Mouse (Mus musculus) megakaryocyte, embryonic 14.5 days (primary cell): ENCODE results near the gene Paqr5. TPM values are rescaled to one million over a fixed set of nuclear protein-coding genes. Genes with fewer than 3 reads are reported as not detected.

Source experiments
- H3K27me3 ChIP-seq: replicated peaks from 2 replicates; pipeline ENCODE3; 2012; ENCODE audit warnings: inconsistent platforms
- H3K36me3 ChIP-seq: replicated peaks from 2 replicates; pipeline ENCODE3; 2012; ENCODE audit warnings: low read length, inconsistent platforms, mixed read lengths
- H3K4me1 ChIP-seq: 2 replicates; pipeline ENCODE4 v1.6.1; 2012; ENCODE audit warnings: inconsistent platforms
- H3K4me3 ChIP-seq: replicated peaks from 2 replicates; pipeline ENCODE3; 2012; ENCODE audit warnings: moderate library complexity, mild to moderate bottlenecking, inconsistent platforms
- H3K9me3 ChIP-seq: 2 replicates; pipeline ENCODE4 v1.6.1; 2012; ENCODE audit warnings: inconsistent platforms
- FLI1 ChIP-seq: IDR thresholded peaks from 2 replicates; pipeline ENCODE4 v1.6.1; 2012; ENCODE audit warnings: low read length, inconsistent platforms, mixed read lengths
- GATA1 ChIP-seq: IDR thresholded peaks from 3 replicates; pipeline ENCODE4 v1.6.1; 2012; ENCODE audit warnings: mixed read lengths, low read length, inconsistent platforms, borderline replicate concordance
- polyA plus RNA-seq: library from polyadenylated mRNA; stranded (reverse); fragments of >175 nt; gene quantifications from 2 replicates; pipeline ENCODE4 v1.2.3, GENCODE M21; 2012; ENCODE audit warnings: low replicate concordance; ENCODE audit not compliant: insufficient read depth

Paqr5 gene
- polyA plus RNA-seq, 1 experiment, result 0.06 TPM

GRCm38 (mm10) chr9:61985183-61985863 is 41.3 kb downstream of the Paqr5 start:
- Histone ChIP-seq H3K36me3 (no peaks in the 10 kb centered on the region), H3K4me1 (no peaks in the 10 kb centered on the region; the same call in 1 of the 2 replicates), H3K9me3 (no peaks in the 10 kb centered on the region), H3K27me3 (peaks cover 73% of the 10 kb centered on the region), H3K4me3 (no peak overlapping the region)
- TF ChIP-seq GATA1, result no peak
- no peak for TF ChIP-seq FLI1

GRCm38 (mm10) chr9:61982940-61983620 is 43.6 kb downstream of the Paqr5 start:
- Histone ChIP-seq H3K9me3 (peaks cover 6% of the 10 kb centered on the region; the same call in 1 of the 2 replicates), H3K4me1 (no peaks in the 10 kb centered on the region; the same call in 1 of the 2 replicates), H3K27me3 (peaks cover 66% of the 10 kb centered on the region), H3K36me3 (no peaks in the 10 kb centered on the region), H3K4me3 (no peak overlapping the region)
- no peak for TF ChIP-seq FLI1
- TF ChIP-seq GATA1, result no peak

GRCm38 (mm10) chr9:61981876-61982275 is 44.8 kb downstream of the Paqr5 start:
- no peaks in the 10 kb centered on the region for H3K36me3 ChIP-seq
- TF ChIP-seq FLI1 (no peak), GATA1 (no peak)
- no peaks in the 10 kb centered on the region; the same call in 1 of the 2 replicates for H3K4me1 ChIP-seq
- no peak overlapping the region for H3K4me3 ChIP-seq
- H3K27me3 ChIP-seq, result peaks cover 65% of the 10 kb centered on the region
- peaks cover 6% of the 10 kb centered on the region; the same call in 1 of the 2 replicates for H3K9me3 ChIP-seq

DNA sequence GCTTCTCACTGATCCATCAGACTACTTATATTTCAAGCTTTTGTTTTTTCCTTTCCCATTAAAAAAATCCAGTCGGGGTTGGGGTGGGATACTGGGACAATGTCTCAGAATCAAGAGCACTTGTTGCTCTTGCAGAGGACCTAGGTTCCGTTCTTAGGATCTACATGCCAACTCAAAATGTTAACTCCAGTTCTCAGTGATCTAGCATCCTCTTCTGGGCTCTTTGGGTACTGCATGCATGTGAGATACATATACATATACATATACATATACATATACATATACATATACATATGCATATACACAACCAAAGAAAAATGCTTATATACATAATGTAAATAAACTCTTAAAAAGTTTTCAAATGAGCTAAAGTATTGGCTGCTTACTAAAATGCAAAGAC is 46.7 kb downstream of the Paqr5 start:
- TF ChIP-seq FLI1 (no peak), GATA1 (no peak)
- peaks cover 6% of the 10 kb centered on the region; the same call in 1 of the 2 replicates for H3K9me3 ChIP-seq
- H3K36me3 ChIP-seq, result no peaks in the 10 kb centered on the region
- no peak overlapping the region for H3K4me3 ChIP-seq
- no peaks in the 10 kb centered on the region; the same call in 1 of the 2 replicates for H3K4me1 ChIP-seq
- H3K27me3 ChIP-seq, result peaks cover 70% of the 10 kb centered on the region

- TF ChIP-seq FLI1 (no peak), GATA1 (no peak)
- Histone ChIP-seq H3K4me3 (no peak overlapping the region), H3K9me3 (peaks cover 9% of the 10 kb centered on the region), H3K4me1 (no peaks in the 10 kb centered on the region), H3K36me3 (no peaks in the 10 kb centered on the region), H3K27me3 (peaks cover 73% of the 10 kb centered on the region)
These were observed 49.3 kb downstream of the Paqr5 start for GRCm38 (mm10) chr9:61977258-61977945.

GRCm38 (mm10) chr9:61972031-61972430 is 54.6 kb downstream of the Paqr5 start:
- Histone ChIP-seq H3K36me3 (no peaks in the 10 kb centered on the region), H3K9me3 (peaks cover 8% of the 10 kb centered on the region; the same call in 1 of the 2 replicates)
- TF ChIP-seq FLI1 (no peak), GATA1 (no peak)

GRCm38 (mm10) chr9:61971045-61971444 is 55.6 kb downstream of the Paqr5 start:
- Histone ChIP-seq H3K27me3 (peaks cover 86% of the 10 kb centered on the region), H3K4me1 (peaks cover 12% of the 10 kb centered on the region), H3K4me3 (no peak overlapping the region)

More at GRCm38 (mm10) chr9:61972031-61972430, 54.6 kb downstream of the Paqr5 start:
- H3K4me1 ChIP-seq, result peaks cover 10% of the 10 kb centered on the region
- H3K27me3 ChIP-seq, result peaks cover 86% of the 10 kb centered on the region
- H3K4me3 ChIP-seq, result no peak overlapping the region

DNA sequence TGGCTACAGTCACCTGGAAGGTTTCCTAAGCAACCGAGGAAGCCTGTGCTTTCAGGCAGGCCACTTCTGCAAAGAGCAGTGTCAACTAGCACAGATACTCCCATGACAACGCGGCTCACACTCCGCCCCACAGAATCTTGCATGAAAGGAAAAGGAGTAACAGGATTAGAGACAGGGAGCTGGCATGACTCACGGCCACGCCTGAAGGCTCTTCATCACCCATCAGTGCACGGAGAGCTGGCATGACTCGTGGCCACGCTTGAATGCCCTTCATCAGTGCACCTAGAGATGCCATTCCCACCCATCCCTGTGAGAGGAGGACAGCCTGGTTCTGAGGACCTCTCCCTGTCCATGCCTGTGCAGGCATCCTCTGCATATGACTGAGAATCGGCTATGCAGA is 59.3 kb downstream of the Paqr5 start:
- peaks cover 31% of the 10 kb centered on the region for H3K4me1 ChIP-seq
- H3K9me3 ChIP-seq, result peaks cover 5% of the 10 kb centered on the region; the same call in 1 of the 2 replicates
- H3K36me3 ChIP-seq, result no peaks in the 10 kb centered on the region
- H3K4me3 ChIP-seq, result no peak overlapping the region
- TF ChIP-seq GATA1, result no peak
- TF ChIP-seq FLI1, result no peak
- peaks cover 83% of the 10 kb centered on the region for H3K27me3 ChIP-seq

More at GRCm38 (mm10) chr9:61971045-61971444, 55.6 kb downstream of the Paqr5 start:
- TF ChIP-seq GATA1, result no peak
- no peak for TF ChIP-seq FLI1
- peaks cover 8% of the 10 kb centered on the region; the same call in 1 of the 2 replicates for H3K9me3 ChIP-seq
- H3K36me3 ChIP-seq, result no peaks in the 10 kb centered on the region

- Histone ChIP-seq H3K4me1 (peaks cover 30% of the 10 kb centered on the region), H3K27me3 (peaks cover 77% of the 10 kb centered on the region)
These were observed 60.7 kb downstream of the Paqr5 start for GRCm38 (mm10) chr9:61965987-61966386.

More at GRCm38 (mm10) chr9:61965987-61966386, 60.7 kb downstream of the Paqr5 start:
- no peaks in the 10 kb centered on the region for H3K36me3 ChIP-seq
- no peaks in the 10 kb centered on the region for H3K9me3 ChIP-seq
- no peak overlapping the region for H3K4me3 ChIP-seq
- TF ChIP-seq GATA1 (no peak), FLI1 (no peak)
